Mouse (Mus musculus) adrenal gland, postnatal 25 days (tissue): Measurements from ENCODE around the gene Tmco4. TPM values are rescaled to one million over a fixed set of nuclear protein-coding genes. Genes with fewer than 3 reads are reported as not detected.

Experiments
- DNase-seq: peaks from one replicate; pipeline ENCODE4 v3.0.0; 2021; ENCODE audit warnings: mixed read lengths
- long read RNA-seq: library from polyadenylated mRNA; stranded (forward); transcript quantifications from one replicate; pipeline ENCODE4 v2.0.0, GENCODE M21; 2021
- total RNA-seq: library from RNA; stranded (reverse); gene quantifications from 2 replicates; pipeline ENCODE4 v1.2.3, GENCODE M21; 2021

The Tmco4 gene
- total RNA-seq = 16.0 and 16.7 TPM in 2 replicates
- long read RNA-seq, transcript Tmco4-202 (17 exons, 3,318 nt) = major isoform, 14 of 33 reads
- long read RNA-seq, partial matches to known transcripts = 7 of 33 reads
- long read RNA-seq, other reads (novel, unspliced or antisense) = 12 of 33 reads

DNA sequence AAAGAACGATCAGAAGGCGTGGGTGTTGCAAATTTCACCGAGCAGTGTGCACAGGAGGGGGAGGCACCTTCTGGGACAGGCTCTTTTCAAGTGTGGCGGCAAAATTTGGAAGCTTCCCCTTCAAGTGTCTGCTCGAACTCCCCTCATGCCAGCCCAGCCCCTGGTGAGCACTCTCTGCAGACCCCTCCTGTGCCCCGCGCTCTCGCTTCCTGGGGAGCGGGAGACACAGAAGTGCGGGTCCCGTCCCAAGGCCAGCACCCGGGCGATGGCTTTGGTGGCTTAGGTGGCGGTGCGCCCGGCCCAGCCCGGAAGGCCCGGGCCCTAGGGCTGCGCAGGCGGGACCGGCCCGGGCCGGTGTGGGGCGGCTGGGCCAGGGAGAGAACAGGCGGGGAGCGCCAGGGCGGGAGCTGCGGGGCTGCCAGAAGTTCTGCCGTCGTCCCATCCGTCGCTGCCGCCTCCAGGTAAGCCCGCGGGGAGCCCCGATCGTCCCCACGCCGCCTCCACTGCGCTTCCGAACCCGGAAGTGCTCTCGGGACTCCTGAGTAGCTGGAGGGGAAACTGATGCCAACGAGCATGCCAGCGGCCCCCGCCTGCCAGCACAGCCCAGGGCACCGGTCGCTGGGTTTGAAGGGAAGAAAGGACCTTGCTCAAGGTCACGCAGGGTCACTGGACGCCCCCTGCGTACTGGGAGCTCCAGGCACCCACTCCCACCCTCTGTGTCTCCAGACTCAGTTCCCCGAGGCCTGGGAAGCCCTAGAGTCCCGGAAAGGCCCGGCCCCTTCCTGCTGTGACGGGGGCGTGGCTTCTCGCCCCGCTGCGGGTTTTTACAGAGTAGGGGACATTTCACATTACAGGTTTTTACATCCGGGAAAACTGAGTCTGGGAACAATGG is at the start of gene Tmco4:
TSS of gene Tmco4 (plus strand) at position 62 of the 892 bp plus-strand sequence.
- DNase-seq = peak; percentile 78

- no peak for DNase-seq
Observed at GRCm38 (mm10) chr4:138925561-138925960, 47.1 kb upstream of the Tmco4 start.

- DNase-seq = no peak
Observed at GRCm38 (mm10) chr4:138933862-138934261, 38.8 kb upstream of the Tmco4 start.

- no peak for DNase-seq
Observed at GRCm38 (mm10) chr4:138934456-138935145, 38.1 kb upstream of the Tmco4 start.

- no peak for DNase-seq
Observed at GRCm38 (mm10) chr4:138938495-138939269, 34.0 kb upstream of the Tmco4 start.

DNA sequence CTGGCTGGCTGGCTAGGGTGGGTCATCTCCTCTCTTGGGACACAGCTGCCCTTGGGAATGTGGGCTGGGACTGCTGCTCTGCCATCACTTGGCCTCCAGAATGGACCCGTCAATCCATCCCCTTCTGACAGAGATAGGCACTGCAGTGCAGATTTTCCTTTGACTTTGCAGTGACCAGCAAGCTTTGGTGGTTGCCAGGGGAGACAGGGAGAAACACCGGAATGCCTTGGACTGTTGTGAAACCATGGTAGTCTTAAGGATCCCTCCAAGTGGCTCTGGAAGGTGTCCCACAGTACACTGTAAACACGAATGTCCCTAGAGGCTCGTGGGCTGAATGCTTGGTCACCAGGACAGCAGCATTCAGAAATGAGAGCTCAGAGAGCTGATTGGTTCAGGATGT is 33.2 kb upstream of the Tmco4 start:
- no peak for DNase-seq

DNA sequence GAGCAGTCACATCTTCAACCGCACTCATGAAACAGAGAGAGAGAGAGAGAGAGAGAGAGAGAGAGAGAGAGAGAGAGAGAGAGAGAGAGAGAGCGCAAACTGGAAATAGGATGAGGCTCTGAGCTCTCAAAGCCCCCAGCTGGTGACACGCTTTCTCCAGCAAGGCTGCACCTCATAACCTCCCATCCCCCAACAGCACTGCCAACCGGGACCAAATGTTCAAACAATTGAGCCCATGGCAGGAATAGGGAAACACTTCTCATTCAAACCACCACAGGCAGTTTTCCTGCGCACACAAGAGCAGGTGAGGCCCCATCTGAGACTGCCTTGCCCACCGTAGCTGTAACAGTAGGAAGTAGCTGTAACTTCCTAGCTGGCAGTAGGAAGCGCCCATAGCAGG is 31.3 kb upstream of the Tmco4 start:
- DNase-seq = no peak

- no peak for DNase-seq
Observed at GRCm38 (mm10) chr4:138941966-138942365, 30.7 kb upstream of the Tmco4 start.

- peak; percentile 70 for DNase-seq
Observed at GRCm38 (mm10) chr4:138943730-138944129, 29.0 kb upstream of the Tmco4 start.

DNA sequence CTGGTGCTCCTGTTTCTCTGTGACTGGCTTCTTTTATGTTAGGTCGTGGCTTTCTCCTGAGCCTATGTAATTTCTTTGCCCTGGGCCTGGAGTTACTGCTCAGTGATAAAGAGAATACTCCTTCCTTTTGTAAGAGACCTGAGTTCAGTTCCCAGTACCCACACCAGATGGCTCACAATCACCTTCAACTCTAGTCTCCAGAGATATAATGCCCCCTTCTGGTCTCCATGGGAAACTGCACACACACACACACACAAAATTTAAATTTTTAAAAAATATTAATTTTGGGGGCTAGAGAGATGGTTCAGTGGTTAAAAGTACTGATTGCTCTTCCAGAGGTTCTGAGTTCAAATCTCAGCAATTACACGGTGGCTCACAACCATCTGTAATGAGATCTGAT is 24.4 kb upstream of the Tmco4 start:
- no peak for DNase-seq

- DNase-seq = no peak
Observed at GRCm38 (mm10) chr4:138958612-138959011, 14.1 kb upstream of the Tmco4 start.

GRCm38 (mm10) chr4:138959120-138959519 is 13.6 kb upstream of the Tmco4 start:
- no peak for DNase-seq

DNA sequence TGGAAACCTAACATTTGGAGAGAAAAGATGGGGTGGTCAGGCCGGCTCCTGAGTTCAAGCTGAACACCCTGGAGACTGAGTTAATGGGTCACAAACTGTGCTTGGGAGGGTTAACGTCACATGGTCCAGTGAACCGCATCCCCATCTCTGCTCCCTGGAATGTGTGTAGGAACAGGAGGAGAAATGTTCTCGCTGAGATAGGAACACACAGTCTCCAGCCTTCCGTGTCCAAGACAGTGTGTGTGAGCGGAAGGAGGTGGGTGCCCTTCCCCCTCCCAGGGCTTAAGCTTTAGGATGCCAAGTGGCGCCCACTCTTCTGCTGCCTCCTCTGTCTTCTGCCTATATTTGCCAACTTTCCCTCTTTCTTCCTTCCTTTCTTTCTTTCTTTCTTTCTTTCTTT is 12.8 kb upstream of the Tmco4 start:
- DNase-seq = no peak

DNA sequence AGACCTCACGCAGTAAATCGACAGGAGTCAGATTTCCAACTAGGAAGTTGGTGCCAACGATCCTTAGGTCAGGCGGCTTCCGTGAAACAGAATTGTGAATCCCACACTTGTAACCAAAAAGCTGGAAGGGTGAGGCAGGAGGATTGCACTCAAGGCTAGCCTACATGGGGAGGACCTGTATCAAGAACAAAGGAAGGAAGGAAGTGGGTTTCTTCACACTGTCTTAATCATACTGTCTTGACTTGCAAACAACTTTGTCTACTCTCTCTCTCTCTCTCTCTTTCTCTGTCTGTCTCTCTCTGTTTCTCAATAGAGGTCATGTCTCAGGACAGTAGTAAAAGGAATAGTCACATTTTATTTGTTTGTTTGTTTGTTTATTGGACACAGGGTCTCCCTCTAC is 10.0 kb upstream of the Tmco4 start:
- no peak for DNase-seq

DNA sequence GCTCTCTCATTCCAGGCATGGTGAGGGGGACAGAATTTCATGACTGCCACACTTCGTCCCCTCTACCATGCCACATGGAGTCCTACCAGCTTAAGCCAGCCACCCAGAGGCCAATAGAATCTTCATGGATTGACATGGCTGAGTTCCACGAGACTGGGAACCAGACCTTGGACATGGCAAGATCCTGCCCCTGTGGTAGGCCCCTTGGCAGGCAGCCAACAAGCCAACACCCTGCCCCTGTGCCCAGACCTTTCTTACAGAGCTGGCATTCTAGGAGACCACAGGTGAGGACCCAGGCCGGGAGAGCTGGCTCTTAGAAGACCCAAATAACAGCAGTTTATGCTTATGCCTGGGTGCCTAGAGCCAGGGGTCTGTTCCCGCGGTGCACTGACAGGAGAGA is 6.8 kb upstream of the Tmco4 start:
- DNase-seq = no peak

DNA sequence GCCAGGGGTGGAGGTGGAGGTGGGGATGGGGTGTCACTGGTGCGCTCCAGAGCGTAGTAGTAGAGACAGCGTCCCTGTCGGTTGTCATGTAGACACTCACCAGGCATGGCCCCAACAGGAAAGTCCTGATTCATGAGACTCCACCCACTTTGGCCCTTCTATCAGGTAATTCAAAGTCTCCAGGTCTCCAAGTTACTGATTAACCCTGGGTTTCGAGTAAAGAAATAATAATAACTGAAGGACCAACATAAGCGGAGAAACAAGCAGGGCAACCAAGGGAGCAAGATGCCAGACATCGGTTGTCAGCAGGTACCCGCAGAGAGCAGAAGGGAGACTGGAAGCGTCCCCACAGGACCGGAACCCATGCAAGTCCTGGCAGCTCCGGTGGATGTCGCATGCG is 5.8 kb upstream of the Tmco4 start, which contains the start of gene Rnf186:
TSS of gene Rnf186 (plus strand) at position 247 of the 400 bp plus-strand sequence.
- no peak for DNase-seq

DNA sequence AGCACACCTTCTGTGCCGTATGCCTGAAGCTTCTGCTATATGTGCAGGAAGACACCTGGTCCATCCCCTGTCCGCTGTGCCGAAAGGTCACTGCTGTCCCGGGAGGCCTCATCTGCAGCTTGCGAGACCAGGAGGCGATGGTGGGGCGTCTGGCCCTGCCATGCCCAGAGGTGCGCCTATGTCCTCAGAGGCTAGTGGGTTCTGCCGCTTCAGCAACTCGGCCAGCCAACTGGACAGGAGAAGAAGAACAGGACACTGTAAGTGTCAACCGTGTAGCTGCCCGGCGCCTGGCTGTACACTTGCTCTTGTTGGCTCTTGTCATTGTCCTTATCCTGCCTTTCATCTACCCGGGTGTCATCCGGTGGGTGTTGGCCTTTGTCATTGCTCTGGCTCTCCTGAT is 5.2 kb upstream of the Tmco4 start:
- DNase-seq = no peak

- no peak for DNase-seq
Observed at GRCm38 (mm10) chr4:138968772-138969556, 3.7 kb upstream of the Tmco4 start.

GRCm38 (mm10) chr4:138969736-138970135 is 3.0 kb upstream of the Tmco4 start:
- DNase-seq = no peak

- DNase-seq = no peak
Observed at GRCm38 (mm10) chr4:138971371-138971770, 1.3 kb upstream of the Tmco4 start.

DNA sequence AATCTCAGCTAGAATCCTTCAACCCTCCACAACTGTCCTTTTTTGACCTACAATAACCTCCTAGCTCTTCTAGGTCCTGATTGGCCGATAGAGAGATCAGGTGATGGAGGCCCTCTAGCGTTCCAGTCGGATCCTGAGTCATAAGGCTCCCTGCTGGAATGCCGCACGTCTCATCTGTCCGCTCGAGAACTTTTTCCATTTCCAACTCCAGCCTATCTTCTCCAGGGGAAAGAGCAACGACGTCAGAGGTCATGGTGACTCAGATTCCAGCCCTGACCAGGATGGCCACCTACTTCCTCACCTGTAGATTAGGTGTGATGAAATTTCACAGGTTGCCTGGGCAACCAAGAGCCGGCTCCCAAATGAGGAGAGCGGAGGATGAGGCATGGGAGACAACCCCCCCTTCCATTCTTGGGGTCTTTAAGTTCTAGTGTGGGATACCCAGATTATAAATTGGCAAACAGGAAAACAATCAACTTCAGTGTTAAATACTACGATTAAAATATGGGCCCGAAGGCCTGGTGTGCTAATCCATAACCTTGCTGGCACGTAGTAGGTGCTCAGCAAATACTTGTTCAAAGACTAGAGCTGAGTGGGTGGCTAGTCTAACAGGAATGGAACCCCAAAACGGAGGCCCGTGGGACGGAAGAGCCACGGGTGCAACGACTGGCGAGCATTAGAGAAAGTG is 405 bp upstream of the Tmco4 start:
- peak; percentile 60 for DNase-seq
